Mouse (Mus musculus): ENCODE results near the gene Emc3. TPM values are rescaled to one million over a fixed set of nuclear protein-coding genes. Genes with fewer than 3 reads are reported as not detected.

Emc3 gene
- 10 to 100 TPM; 56.2 to 68.2 TPM for polyA plus RNA-seq (2017; shearing (Covaris generic))

DNA sequence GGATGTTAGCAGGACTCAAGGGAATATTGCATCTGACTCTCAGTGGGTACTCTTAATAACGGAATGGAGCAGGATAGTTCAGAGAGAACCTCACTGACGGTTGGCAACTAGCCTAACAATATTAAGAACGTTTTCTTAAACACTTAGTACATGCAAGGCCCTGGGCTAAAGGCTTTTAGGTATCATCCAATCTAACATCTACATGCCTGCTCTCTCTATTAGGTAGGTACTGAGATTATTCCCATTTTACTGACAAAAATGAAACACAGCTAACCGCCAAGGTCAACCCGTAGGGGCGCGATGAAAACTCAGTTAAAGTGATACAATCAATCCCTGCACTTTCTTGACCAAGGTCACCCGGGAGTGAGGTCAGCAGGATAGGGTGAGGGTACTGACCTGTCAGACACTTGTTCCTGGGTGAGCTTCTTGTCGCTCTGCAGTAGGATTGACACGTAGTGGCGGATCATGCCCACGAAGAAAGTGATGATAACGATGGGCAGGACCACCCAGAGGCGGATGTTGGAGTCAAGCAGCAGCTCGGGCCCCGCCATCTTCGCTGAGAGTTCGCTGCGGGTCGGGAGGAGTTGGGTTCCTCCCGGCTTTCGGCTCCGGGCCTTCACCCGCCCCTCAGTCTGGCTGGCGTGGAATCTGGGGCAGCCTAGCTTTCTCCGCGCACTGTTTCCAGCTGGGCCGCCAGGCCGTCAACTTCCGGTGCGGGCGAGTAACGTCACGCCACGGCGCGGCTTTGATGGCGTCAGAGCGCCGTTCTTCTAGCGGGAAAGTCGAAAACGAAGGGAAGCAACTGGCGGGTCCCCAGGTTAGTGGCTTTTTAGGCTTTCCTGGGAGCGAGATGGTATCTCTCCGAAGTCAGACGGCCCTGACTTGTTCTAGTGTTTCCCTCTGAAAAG lies at the start of gene Emc3, which contains the start of gene Fancd2:
Gene Emc3, minus strand, starts transcription at position 721 of the 908 bp plus-strand sequence.
Gene Fancd2, plus strand, starts transcription at position 751 of the 908 bp plus-strand sequence.
- peak; percentile 93 for ATAC-seq

DNA sequence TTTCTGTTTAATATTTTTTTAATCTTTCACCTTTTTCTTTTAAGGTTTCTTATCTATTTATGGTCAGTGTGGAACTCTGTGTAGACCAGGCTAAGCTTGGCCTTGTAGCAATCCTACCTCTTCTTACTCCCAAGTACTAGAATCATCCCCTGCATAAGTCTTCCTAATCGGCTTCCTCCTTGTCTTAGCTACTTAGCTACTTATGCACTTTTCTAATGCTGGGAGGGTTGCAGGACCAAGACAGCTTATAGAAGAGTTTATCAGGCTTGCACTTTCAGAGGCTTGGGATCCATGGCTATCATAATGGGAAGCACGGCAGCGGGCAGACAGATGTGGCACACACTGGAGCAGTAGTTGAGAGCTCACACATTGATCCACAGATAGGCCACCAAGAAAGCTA lies 47.9 kb upstream of the Emc3 start:
- ATAC-seq = no peak

DNA sequence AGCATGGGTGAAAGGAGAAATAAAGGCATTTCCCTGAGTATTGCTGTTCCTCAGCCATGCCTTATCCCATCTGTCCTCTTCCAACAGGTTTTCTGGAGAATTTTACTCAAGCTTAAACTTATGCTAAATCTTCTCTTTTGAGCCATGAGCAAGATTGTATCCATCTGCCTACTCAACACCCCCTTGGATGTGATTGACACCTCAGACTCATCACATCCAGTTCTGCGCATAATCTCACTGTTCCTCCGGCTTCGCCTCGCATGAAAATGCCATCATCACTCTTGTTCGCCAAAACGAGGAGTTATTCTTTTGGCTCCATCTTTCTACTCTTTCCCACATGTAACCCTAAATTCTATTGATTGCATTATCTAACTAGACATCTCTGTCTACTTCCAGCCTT lies 44.6 kb upstream of the Emc3 start:
- ATAC-seq = no peak

DNA sequence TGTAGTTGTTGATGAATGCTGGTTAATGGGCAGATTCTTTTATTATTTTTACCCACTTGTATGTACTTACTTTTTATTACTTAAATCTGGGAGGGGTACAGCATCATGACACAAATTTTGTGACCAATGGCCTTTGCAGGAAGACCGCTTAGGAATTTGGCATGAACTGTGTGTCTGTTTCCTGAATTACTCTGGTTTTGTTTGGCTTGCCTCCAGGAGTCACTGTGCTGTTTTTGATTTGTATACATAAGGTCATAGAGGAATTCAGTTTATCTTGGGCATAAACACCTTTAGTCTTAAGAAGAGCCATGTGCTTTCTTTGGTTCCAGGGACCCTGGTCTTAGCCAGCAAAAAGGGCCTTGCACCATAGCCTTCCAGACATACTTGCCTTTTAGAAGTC lies 33.1 kb upstream of the Emc3 start:
- ATAC-seq = no peak

DNA sequence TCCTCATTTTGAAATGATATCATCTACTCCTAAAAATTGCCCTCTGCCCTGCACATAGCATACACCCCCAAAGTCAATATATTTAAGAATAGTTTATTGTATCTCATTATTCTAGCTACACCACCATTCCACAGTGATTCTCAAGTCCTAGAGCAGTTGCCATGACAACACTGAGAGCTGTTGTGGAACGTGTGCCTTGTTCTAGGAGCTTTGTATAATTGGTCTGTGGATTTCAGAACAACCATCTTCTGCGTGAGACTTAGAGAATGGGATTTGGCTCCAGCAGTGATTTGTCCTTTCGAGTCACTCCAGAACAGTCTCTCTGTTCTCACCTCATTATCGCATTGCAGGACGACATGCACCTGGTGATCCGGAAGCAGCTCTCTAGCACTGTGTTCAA lies 28.3 kb upstream of the Emc3 start:
- ATAC-seq = no peak

DNA sequence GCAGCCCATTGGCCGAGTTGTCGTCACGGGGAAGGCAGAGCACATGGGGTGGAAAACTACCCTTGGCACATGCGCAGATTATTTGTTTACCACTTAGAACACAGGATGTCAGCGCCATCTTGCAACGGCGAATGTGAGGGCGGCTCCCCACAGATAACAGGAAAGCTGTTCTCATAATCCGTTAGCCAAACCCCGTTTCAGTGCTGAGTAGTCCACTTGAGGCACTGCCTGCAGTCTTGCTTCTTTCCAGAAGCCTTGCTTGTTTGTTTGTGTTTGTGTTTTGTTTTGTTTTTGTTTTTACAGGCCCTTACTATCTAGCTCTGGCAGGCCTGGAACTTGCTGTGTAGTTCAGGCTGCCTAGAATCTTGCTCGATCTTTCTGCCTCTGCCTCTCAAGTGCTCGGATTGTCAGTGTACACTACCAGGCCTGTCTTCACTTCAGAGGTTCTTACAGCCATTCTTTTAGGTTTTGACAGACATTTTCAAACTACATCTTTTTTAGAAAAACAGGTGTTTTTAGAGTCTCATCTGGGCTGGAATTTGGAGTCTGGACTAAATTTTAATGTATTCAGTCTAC lies 12.5 kb upstream of the Emc3 start:
- no peak for ATAC-seq

DNA sequence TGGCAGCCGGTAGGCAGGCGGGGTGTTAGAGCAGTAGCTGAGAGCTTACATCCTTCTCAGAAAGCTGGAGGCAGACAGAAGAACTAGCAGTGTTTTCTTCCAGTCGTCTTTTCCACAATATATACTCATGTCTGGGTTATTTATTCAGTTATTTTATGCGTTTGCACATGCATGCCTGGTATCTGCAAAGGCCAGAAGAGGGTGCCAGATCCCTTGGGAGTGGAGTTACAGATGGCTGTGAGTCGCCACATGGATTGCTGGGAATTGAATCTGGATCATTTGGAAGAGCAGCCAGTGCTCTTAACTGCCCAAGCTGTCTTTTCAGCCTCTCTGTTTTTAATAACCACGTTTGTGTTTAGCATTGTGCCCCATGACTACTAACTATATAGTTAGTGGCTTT lies 10.2 kb upstream of the Emc3 start:
- no peak for ATAC-seq

DNA sequence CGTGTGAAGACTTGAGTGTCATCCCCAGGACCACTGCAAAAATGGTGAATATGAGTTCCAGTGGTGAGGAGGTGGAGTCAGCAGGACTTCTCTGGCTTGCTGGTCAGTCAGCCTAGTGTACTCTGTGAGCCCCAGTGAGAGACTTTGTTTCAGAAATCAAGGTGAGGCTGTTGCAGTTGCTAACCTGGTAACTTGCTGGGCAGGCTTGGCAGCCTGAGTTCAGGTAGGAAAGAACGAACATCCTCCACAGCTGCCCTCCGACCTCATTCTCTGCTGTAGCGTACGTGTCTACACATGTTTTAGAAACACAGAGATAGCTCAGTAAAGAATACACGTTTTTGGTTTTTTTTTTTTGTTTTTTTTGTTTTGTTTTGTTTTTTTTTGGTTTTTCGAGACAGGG lies 3.4 kb upstream of the Emc3 start:
- ATAC-seq = no peak

DNA sequence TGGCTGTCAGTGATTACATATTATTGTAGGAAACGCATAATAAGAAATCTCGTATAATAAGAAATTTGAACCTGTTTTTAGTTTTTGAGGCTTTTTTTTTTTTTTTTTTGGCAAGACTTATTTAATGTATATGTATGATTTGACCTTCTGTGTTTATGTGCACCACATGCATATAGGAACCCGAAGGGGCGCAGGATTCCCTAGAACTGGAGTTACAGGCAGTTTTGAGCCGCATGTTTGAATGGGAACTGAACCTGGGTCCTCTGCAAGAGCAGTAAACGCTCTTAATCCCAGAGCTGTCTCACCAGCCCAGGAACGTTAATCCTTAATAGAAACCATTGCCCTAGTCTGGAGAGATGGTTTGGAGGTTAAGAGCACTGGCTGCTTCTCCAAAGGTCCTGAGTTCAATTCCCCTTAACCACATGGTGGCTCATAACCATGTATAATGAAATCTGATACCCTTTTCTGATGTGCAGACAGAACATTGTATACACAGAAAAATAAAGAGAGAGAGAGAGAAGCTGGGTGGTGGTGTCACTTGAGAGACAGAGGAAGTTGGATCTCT lies 470 bp upstream of the Emc3 start:
- no peak for ATAC-seq

DNA sequence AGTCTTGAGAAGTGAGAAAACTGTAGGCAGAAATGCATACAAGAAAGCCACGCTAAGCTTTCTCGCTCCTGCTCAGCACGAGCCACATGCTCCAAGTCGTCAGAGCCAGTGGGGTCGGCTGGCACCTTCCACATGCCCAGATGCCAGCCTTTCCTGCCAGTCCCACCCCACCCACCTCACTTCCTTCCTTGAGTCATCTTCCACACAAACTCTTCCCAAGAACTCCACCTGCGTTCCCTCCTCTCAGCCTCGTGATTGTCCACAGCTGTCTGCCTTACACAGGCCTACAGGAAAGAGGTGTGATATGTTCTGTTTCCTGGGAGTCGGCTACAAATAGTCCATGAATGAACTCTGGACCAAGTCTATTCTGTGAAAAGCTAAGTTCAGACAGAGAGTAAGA lies 8.0 kb downstream of the Emc3 start:
- no peak for ATAC-seq

DNA sequence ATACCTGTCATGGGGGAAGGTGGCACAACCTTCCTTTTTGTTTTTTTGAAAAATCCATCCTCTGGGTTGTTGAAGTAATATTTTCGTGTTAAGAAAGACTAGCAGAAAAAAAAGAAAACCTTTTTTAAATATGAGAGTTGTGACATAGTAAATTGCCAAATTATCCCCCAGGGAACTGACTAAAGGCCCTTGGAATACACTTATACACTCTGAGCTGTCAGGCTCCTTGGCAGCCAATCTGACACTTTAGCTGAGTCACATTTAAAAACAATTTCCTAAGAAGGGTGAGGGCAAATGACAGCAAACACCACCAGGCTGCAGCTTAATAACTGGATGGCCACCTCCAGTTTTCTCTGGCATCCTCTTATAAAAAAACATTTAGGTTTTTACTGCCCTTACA lies 9.1 kb downstream of the Emc3 start:
- no peak for ATAC-seq

DNA sequence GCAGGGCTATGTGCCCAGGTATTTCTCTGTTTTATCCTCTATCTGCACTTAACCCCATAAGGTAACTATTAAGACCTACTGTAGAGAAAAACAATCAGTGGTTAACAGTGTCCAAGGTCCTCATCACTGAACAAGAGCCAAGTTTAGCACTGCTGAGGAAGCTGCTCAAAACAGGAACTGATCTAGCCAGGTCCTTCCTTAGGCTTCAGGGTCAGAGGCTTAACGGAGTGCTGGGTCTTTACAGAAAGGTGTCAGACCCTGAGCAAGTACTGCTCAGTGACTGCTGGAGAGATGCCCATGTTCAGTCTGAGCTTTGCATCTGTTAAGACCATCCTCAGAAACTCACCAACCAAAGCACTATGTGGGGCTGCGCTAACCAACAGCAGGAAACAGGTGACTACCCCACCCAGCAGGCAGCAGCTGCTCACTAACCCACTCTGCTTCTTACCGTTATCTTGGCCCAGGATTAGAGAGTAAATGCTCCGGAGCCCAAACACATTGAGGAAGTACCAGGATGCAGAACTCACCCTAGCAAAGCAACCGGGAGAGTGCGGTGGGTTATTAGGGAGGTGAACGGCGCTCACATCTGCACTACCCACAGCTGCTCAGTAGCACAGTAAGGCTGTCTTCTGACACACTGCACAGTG lies 13.9 kb downstream of the Emc3 start:
- no peak for ATAC-seq

DNA sequence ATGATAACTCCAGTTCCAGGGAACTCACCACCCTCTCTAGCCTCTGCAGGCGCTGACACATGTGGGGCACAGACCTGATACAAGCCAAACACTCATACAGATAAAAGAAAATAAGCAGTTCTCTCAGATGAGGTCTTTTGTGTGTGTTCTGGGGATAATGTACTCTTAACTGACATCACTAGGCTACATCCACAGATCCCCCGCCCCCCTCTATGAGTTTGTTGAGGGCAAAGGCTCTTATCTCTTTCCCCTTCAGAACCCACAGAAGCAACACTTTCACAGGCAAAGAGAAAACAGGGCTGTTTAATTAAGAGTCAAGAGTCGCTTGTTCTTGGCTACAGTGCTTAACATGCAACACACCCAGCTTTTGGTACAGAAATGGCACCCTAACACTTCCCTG lies 16.9 kb downstream of the Emc3 start:
- ATAC-seq = no peak

DNA sequence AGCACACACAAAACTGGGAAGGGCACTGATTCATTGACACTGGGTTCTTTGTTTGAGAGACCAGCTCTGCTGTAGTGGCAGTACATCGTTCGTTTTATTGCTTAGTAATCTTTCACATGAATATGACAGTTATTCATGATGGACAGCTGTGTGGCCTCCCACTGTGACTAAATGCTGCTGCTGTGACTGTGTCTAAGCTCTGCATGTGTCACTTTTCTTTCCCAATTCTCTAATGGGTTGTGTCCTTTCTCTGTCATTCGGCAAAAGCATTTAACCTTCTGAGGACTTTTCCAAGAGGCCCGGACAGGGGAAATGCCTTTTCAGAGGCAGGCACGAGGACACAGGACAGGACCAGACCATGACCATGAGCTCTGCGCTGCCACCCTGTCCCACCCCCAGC lies 17.5 kb downstream of the Emc3 start:
- ATAC-seq = no peak

DNA sequence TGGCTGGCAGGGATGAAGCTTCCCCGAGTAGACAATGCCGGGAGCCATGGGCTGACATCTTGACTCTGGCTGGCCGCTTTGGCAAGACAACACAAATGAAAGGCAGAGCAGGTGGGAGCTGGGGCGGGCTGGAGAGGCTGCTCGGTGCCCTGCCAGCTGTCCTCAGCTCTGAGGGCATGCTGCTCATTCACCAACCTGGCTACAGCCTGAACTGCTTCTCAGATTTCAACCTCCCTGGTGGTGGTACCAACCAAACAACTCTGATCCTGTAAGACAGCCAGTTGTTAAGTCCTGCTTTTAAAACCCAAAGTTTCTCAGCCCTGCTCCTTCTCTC lies 22.5 kb downstream of the Emc3 start:
- ATAC-seq = no peak

DNA sequence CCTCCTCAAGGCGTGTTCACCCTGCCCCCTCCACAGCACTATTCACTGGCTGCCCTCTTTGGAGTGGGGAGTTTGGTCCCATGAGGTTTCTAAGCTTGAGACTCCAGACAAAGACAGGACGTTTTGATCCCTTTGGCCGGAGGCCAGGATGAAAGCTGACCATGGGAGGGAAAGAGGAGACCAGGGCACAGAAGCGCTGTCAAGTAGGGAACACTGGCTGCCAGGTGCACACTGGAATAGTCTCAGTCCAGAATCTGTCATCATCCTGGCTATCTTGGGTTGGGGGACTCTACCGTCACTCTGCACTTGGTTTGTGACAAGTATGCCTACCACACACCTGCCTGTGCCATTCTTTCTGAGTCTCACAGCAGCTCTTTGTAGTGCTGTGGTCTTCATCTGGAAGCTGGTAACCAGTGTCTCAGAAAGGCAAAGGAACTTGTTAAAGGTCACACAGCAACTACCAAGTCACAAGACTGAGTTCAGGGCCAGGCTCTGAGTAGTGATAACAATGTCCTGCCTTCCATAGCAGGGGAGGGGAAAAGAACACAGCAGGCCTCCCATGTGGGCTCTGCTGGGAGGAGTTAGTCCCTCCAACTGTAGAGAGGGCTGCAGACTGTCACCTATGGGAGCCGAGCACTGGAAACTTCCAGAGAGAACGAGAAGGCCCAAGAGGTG lies 23.0 kb downstream of the Emc3 start:
- no peak for ATAC-seq

DNA sequence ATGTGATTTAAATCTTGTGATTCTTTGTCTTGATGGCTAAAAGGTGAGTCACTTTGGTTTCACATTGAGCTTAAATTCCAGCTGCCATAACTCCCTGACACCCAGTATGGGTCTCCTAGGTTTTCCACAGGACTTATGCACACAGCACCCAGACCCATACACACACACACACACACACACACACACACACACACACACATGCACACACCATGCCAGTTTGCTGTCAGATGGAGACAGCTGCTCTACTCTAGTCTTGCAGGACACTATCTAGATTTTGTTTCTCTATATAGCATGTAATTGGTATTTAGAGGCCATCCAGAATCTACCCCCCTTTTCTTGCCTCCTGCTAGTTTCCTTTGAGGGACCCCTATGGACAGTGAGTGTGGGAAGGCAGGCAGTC lies 24.3 kb downstream of the Emc3 start:
- no peak for ATAC-seq

DNA sequence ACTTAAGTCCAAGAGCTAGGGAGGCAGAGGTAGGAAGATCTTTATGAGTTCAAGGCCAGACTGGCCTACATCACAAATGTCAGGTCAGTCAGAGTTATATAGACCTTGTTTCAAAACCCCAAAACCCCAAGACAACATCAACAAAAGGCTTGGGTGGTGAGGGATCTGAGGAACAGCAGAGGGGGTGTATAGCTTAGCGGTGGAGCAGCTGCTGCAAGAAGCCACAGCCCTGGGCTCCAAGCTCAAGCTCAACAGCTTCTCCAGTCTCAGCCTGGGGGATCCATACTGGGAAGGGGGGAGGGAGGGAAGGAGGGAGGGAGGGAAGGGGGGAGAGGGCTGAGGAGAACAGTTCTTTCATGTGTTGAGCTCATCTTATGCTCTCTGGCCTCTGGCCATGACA lies 25.8 kb downstream of the Emc3 start:
- ATAC-seq = no peak

DNA sequence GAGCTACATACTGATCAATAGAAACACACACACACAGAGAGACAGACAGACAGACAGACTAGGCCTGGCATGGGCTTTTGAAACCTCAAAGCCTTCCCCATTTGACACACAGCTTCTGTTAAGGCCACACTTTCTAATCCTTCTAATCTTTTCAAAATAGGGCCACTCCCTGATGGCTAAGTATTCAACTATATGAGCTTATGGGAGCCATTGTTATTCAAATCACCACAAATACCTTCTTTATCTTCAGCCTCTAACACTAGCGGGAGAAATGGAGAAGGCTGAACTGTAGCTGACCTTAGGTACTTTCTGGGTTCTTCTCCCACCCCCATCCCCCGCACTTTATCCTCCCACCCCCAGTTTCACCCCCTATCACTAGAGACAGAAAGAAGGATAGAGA lies 28.7 kb downstream of the Emc3 start:
- ATAC-seq = no peak

DNA sequence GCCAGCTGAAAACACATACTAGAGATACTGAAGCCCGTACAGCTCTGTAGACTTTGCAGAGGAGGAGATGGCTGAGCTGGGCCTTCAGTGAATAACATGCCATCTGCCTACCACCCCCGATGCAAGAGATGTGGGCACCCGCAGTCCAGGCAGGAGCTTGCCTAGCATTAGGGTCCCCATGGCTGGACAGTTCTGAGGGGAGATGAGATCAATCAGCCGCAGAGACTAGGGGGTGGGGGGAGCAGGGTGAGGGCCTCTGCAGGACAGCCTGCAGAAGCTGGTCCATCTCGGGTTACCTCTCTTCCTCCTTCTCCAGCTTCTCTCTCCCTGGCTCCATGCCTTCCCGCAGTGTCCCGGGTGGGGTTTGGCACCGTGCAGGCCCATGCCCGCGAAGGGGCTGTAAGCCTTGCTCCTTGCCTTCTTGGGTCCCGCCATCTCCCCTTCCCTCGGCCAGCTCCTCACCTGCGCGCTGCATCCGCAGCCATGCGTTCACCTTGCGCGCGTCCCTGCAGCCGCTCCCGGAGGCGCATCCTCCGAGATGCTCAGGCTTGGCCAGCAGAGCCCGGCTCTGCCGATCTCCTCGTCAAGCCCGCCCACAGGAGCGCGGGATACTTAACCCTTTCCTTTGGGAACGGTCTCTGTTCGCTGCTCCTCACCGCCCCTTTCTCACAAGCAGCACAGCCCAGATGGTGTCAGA lies 29.9 kb downstream of the Emc3 start, which contains the start of gene Prrt3:
Gene Prrt3, minus strand, starts transcription at position 544 of the 697 bp plus-strand sequence.
- no peak for ATAC-seq

DNA sequence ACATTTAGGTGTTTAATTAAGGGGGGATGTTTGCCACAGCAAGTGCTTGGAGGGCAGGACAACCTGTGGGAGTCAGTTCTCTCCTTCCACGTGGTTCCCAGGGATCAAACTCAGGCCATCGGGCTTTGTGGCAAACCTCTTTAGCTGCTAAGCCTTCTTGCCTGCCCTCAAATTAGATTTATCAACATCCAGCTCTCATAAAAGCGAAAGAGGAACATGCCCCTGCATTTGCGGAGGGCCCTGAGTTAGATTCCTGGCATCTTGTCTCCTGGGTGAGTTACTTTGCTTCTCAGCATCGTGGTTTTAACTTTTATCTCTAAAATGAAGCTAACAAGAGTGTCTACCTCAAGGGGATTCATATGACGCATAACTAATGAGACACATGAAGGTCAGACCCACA lies 32.1 kb downstream of the Emc3 start:
- no peak for ATAC-seq

DNA sequence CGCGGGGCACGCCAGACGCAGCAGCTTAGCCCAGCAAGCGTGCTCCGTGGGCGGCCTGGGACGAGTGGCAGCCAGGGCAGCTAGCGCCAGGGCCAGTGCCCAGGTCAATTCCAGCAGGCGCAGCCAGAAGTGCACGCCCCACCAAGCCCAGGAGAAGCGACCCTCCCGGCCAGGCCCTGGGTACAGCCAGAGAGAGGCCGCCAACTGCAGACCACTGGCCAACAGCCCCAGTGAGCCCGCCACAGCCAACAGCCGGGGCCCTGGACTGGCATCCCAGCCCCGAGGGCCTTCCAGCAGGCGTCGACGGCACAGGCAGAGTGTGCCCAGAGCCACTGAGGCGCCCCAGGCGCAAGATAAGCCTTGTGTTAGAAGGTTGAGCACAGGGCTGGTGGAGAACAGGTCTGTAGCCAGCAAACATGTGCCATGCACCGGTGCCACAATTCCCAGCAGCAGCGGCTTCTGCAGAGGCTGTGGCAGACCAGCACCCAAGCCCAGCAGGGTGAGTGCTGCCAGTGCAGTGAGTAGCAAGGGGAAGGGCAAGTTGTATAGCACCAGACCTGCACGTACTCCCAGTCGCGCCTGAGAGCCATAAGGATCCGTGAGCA lies 36.3 kb downstream of the Emc3 start:
- no peak for ATAC-seq

All from CD4-positive, CD25-positive, alpha-beta regulatory T cell, adult 4 months (primary cell).